Mouse (Mus musculus) embryonic facial prominence, embryonic 10.5 days (tissue): ENCODE measurements around the gene Rab44. TPM values are rescaled to one million over a fixed set of nuclear protein-coding genes. Genes with fewer than 3 reads are reported as not detected.

Experiments
- DNase-seq: peaks from one replicate; pipeline ENCODE4 v3.0.0-alpha.2; 2017; ENCODE audit warnings: low spot score
- H3K27ac ChIP-seq: fragments of 300-500 bp; sonication (generic); replicated peaks from 2 replicates; pipeline ENCODE4 v1.5.1; 2016; ENCODE audit warnings: mild to moderate bottlenecking
- H3K27me3 ChIP-seq: fragments of 300-500 bp; sonication (generic); replicated peaks from 2 replicates; pipeline ENCODE4 v1.6.1; 2016; ENCODE audit warnings: low read depth, mild to moderate bottlenecking; ENCODE audit not compliant: poor library complexity, severe bottlenecking
- H3K36me3 ChIP-seq: fragments of 300-500 bp; sonication (generic); replicated peaks from 2 replicates; pipeline ENCODE4 v1.6.1; 2016; ENCODE audit warnings: mild to moderate bottlenecking, moderate library complexity
- H3K4me1 ChIP-seq: fragments of 300-500 bp; sonication (generic); 2 replicates; pipeline ENCODE4 v1.6.1; 2016
- H3K4me3 ChIP-seq: fragments of 300-500 bp; sonication (generic); 2 replicates; pipeline ENCODE4 v1.5.1; 2016; ENCODE audit warnings: mild to moderate bottlenecking, moderate library complexity
- H3K9me3 ChIP-seq: fragments of 300-500 bp; sonication (generic); 2 replicates; pipeline ENCODE4 v1.6.1; 2016; ENCODE audit warnings: mild to moderate bottlenecking
- WGBS: fragments of 180-500 bp; shearing (Covaris S2); methylation state at CpG from one replicate; pipeline ENCODE4 v1.1.7; 2016; 5-methylcytosine and 5-hydroxymethylcytosine counted together
- polyA plus RNA-seq: library from polyadenylated mRNA; unstranded; fragments of >200 nt; fragmentation: Nextera tagmentation; extraction: Ambion mirVana; gene quantifications from 2 replicates; pipeline ENCODE4 v1.2.1, GENCODE M21; 2016

The Rab44 gene
- polyA plus RNA-seq, 1 experiment from 2014 or later, result 0.21 TPM

GRCm38 (mm10) chr17:29147773-29148172, 33.8 kb downstream of the Rab44 start:
- 84% methylated on average over 6 of the region's 6 CpGs for WGBS
- H3K9me3 ChIP-seq, result peaks cover 10% of the 10 kb centered on the region; the same call in 1 of the 2 replicates

GRCm38 (mm10) chr17:29149766-29150165, 35.8 kb downstream of the Rab44 start:
- WGBS, result 72% methylated on average over 7 of the region's 7 CpGs
- no peaks in the 10 kb centered on the region for H3K27me3 ChIP-seq

More at GRCm38 (mm10) chr17:29147773-29148172, 33.8 kb downstream of the Rab44 start:
- H3K4me3 ChIP-seq, result no peak overlapping the region
- no peaks in the 10 kb centered on the region for H3K36me3 ChIP-seq
- no peaks in the 10 kb centered on the region for H3K27me3 ChIP-seq
- no peak overlapping the region for H3K27ac ChIP-seq
- H3K4me1 ChIP-seq, result peaks cover 15% of the 10 kb centered on the region; the same call in 1 of the 2 replicates
- DNase-seq, result no peak

GRCm38 (mm10) chr17:29152547-29152946, 38.6 kb downstream of the Rab44 start:
- DNase-seq, result no peak
- H3K27ac ChIP-seq, result no peak overlapping the region

More at GRCm38 (mm10) chr17:29149766-29150165, 35.8 kb downstream of the Rab44 start:
- H3K4me3 ChIP-seq, result no peak overlapping the region
- H3K27ac ChIP-seq, result 0 out of 2 replicates have a peak overlapping the region, but pooled peaks have one; percentile 5
- peaks cover 19% of the 10 kb centered on the region for H3K4me1 ChIP-seq
- no peak for DNase-seq
- H3K9me3 ChIP-seq, result peaks cover 10% of the 10 kb centered on the region; the same call in 1 of the 2 replicates
- H3K36me3 ChIP-seq, result no peaks in the 10 kb centered on the region

GRCm38 (mm10) chr17:29154247-29154646, 40.3 kb downstream of the Rab44 start:
- Histone ChIP-seq H3K4me1 (peaks cover 28% of the 10 kb centered on the region), H3K9me3 (no peaks in the 10 kb centered on the region), H3K27ac (no peak overlapping the region), H3K36me3 (no peaks in the 10 kb centered on the region), H3K27me3 (no peaks in the 10 kb centered on the region), H3K4me3 (no peak overlapping the region)
- 90% methylated on average over 13 of the region's 13 CpGs for WGBS
- DNase-seq, result no peak

More at GRCm38 (mm10) chr17:29152547-29152946, 38.6 kb downstream of the Rab44 start:
- WGBS, result 83% methylated on average over 5 of the region's 5 CpGs
- Histone ChIP-seq H3K27me3 (no peaks in the 10 kb centered on the region), H3K4me3 (no peak overlapping the region), H3K9me3 (no peaks in the 10 kb centered on the region), H3K36me3 (no peaks in the 10 kb centered on the region), H3K4me1 (peaks cover 33% of the 10 kb centered on the region)

GRCm38 (mm10) chr17:29155355-29156135, 41.6 kb downstream of the Rab44 start:
- Histone ChIP-seq H3K27me3 (no peaks in the 10 kb centered on the region), H3K27ac (no peak overlapping the region), H3K9me3 (no peaks in the 10 kb centered on the region), H3K4me3 (no peak overlapping the region), H3K4me1 (peaks cover 31% of the 10 kb centered on the region), H3K36me3 (no peaks in the 10 kb centered on the region)
- no peak for DNase-seq
- WGBS, result 73% methylated on average over 12 of the region's 12 CpGs

GRCm38 (mm10) chr17:29156396-29156795, 42.5 kb downstream of the Rab44 start:
- DNase-seq, result no peak
- Histone ChIP-seq H3K4me1 (peaks cover 31% of the 10 kb centered on the region), H3K36me3 (peaks cover 2% of the 10 kb centered on the region; the same call in 1 of the 2 replicates), H3K27me3 (no peaks in the 10 kb centered on the region), H3K4me3 (no peak overlapping the region), H3K27ac (no peak overlapping the region), H3K9me3 (peaks cover 4% of the 10 kb centered on the region)
- 85% methylated on average over 16 of the region's 16 CpGs for WGBS

- no peak overlapping the region for H3K4me3 ChIP-seq
- peaks cover 9% of the 10 kb centered on the region for H3K9me3 ChIP-seq
- 89% methylated on average over 8 of the region's 8 CpGs for WGBS
- H3K27ac ChIP-seq, result no peak overlapping the region
- peaks cover 31% of the 10 kb centered on the region for H3K4me1 ChIP-seq
- DNase-seq, result no peak
- H3K27me3 ChIP-seq, result no peaks in the 10 kb centered on the region
- H3K36me3 ChIP-seq, result peaks cover 3% of the 10 kb centered on the region; the same call in 1 of the 2 replicates
These were observed 42.9 kb downstream of the Rab44 start for GRCm38 (mm10) chr17:29156866-29157265.

GRCm38 (mm10) chr17:29158899-29159298, 45.0 kb downstream of the Rab44 start:
- H3K27me3 ChIP-seq, result no peaks in the 10 kb centered on the region
- H3K4me3 ChIP-seq, result no peak overlapping the region
- no peak for DNase-seq
- H3K36me3 ChIP-seq, result peaks cover 3% of the 10 kb centered on the region; the same call in 1 of the 2 replicates
- peaks cover 11% of the 10 kb centered on the region for H3K9me3 ChIP-seq
- H3K27ac ChIP-seq, result no peak overlapping the region
- peaks cover 19% of the 10 kb centered on the region for H3K4me1 ChIP-seq
- WGBS, result 96% methylated on average over 15 of the region's 15 CpGs

GRCm38 (mm10) chr17:29159320-29159719, 45.4 kb downstream of the Rab44 start:
- no peak overlapping the region for H3K27ac ChIP-seq
- peaks cover 21% of the 10 kb centered on the region for H3K4me1 ChIP-seq
- WGBS, result 95% methylated on average over 5 of the region's 5 CpGs
- no peak overlapping the region for H3K4me3 ChIP-seq
- peaks cover 4% of the 10 kb centered on the region; the same call in 1 of the 2 replicates for H3K27me3 ChIP-seq
- H3K9me3 ChIP-seq, result peaks cover 11% of the 10 kb centered on the region
- no peak for DNase-seq
- peaks cover 3% of the 10 kb centered on the region; the same call in 1 of the 2 replicates for H3K36me3 ChIP-seq

GRCm38 (mm10) chr17:29159743-29160455, 46.0 kb downstream of the Rab44 start:
- H3K9me3 ChIP-seq, result peaks cover 11% of the 10 kb centered on the region
- no peak overlapping the region for H3K4me3 ChIP-seq
- H3K27me3 ChIP-seq, result peaks cover 10% of the 10 kb centered on the region
- peaks cover 3% of the 10 kb centered on the region; the same call in 1 of the 2 replicates for H3K36me3 ChIP-seq
- H3K27ac ChIP-seq, result no peak overlapping the region
- no peak for DNase-seq
- H3K4me1 ChIP-seq, result peaks cover 26% of the 10 kb centered on the region
- 84% methylated on average over 16 of the region's 16 CpGs for WGBS

GRCm38 (mm10) chr17:29162334-29162733, 48.4 kb downstream of the Rab44 start:
- no peak overlapping the region for H3K4me3 ChIP-seq
- H3K27ac ChIP-seq, result no peak overlapping the region
- peaks cover 23% of the 10 kb centered on the region for H3K4me1 ChIP-seq
- H3K9me3 ChIP-seq, result peaks cover 11% of the 10 kb centered on the region
- peaks cover 3% of the 10 kb centered on the region; the same call in 1 of the 2 replicates for H3K36me3 ChIP-seq
- H3K27me3 ChIP-seq, result peaks cover 31% of the 10 kb centered on the region
- no peak for DNase-seq
- 94% methylated on average over 13 of the region's 13 CpGs for WGBS

- Histone ChIP-seq H3K4me1 (peaks cover 22% of the 10 kb centered on the region), H3K36me3 (peaks cover 3% of the 10 kb centered on the region; the same call in 1 of the 2 replicates), H3K27me3 (peaks cover 31% of the 10 kb centered on the region), H3K4me3 (no peak overlapping the region), H3K9me3 (peaks cover 11% of the 10 kb centered on the region), H3K27ac (peak overlapping the region; percentile 10; the same call in 1 of the 2 replicates)
- WGBS, result 23% methylated on average over 17 of the region's 17 CpGs
- no peak for DNase-seq
These were observed 50.6 kb downstream of the Rab44 start for GRCm38 (mm10) chr17:29164469-29165111.
